Mouse (Mus musculus) midbrain, postnatal 0 days (tissue): ENCODE data around the gene Theg. TPM values are rescaled to one million over a fixed set of nuclear protein-coding genes. Genes with fewer than 3 reads are reported as not detected.
A peak's percentile ranks its signal among the peaks of the same experiment; 100 is the strongest.

Experiments
- ATAC-seq: fragments of 200-750 bp; cut with Nextera tagmentation; 2 replicates; pipeline ENCODE4 v1.8.0; 2017; ENCODE audit warnings: moderate number of reproducible peaks, mild to moderate bottlenecking, moderate TSS enrichment, moderate library complexity; ENCODE audit not compliant: low FRiP score
- DNase-seq: peaks from one replicate; pipeline ENCODE4 v3.0.0-alpha.2; 2015; ENCODE audit warnings: low spot score
- H3K27ac ChIP-seq: fragments of 300-500 bp; sonication (generic); 2 replicates; pipeline ENCODE4 v1.5.1; 2014; ENCODE audit warnings: low read depth, mild to moderate bottlenecking, low read length, mixed read lengths
- H3K27me3 ChIP-seq: fragments of 300-500 bp; sonication (generic); 2 replicates; pipeline ENCODE4 v1.6.1; 2014; ENCODE audit warnings: low read length, control low read depth, mixed read lengths; ENCODE audit not compliant: insufficient read depth
- H3K36me3 ChIP-seq: fragments of 300-500 bp; sonication (generic); 2 replicates; pipeline ENCODE4 v1.6.1; 2014; ENCODE audit warnings: low read length, control low read depth, mixed read lengths; ENCODE audit not compliant: insufficient read depth
- H3K4me1 ChIP-seq: fragments of 300-500 bp; sonication (generic); 2 replicates; pipeline ENCODE4 v1.6.1; 2014; ENCODE audit warnings: mild to moderate bottlenecking, control low read depth, antibody characterized with exemption, low read length, mixed read lengths; ENCODE audit not compliant: insufficient read depth
- H3K4me2 ChIP-seq: fragments of 300-500 bp; sonication (generic); 2 replicates; pipeline ENCODE4 v1.6.1; 2014; ENCODE audit warnings: low read depth, mild to moderate bottlenecking, low read length, mixed read lengths; ENCODE audit not compliant: poor library complexity, severe bottlenecking
- H3K4me3 ChIP-seq: fragments of 300-500 bp; sonication (generic); 2 replicates; pipeline ENCODE4 v1.5.1; 2014; ENCODE audit warnings: low read depth, mild to moderate bottlenecking, low read length, moderate library complexity
- H3K9ac ChIP-seq: fragments of 300-500 bp; sonication (generic); replicated peaks from 2 replicates; pipeline ENCODE4 v1.6.1; 2014; ENCODE audit warnings: mild to moderate bottlenecking, low read length, moderate library complexity, mixed read lengths; ENCODE audit not compliant: poor library complexity, severe bottlenecking
- H3K9me3 ChIP-seq: fragments of 300-500 bp; sonication (generic); 2 replicates; pipeline ENCODE4 v1.6.1; 2016; ENCODE audit warnings: low read length, control low read depth
- CTCF ChIP-seq: IDR thresholded peaks from 2 replicates; pipeline ENCODE4 v1.5.1; 2016; ENCODE audit warnings: antibody characterized with exemption, mild to moderate bottlenecking
- WGBS: fragments of 180-500 bp; shearing (Covaris S2); extraction: QIAGEN DNeasy Blood & Tissue Kit; methylation state at CpG from one replicate; pipeline ENCODE4 v1.1.7; 2014; 5-methylcytosine and 5-hydroxymethylcytosine counted together
- polyA plus RNA-seq: library from polyadenylated mRNA; unstranded; fragments of >200 nt; fragmentation: Nextera tagmentation; extraction: Ambion mirVana; gene quantifications from 2 replicates; pipeline ENCODE4 v1.2.1, GENCODE M21; 2015
- total RNA-seq: library from RNA; depleted of rRNA; stranded (reverse); fragments of >200 nt; gene quantifications from 2 replicates; pipeline ENCODE4 v1.2.3, GENCODE M21; 2014

The Theg gene
- total and polyA plus RNA-seq, 2 experiments from 2014 or later: not detected

DNA sequence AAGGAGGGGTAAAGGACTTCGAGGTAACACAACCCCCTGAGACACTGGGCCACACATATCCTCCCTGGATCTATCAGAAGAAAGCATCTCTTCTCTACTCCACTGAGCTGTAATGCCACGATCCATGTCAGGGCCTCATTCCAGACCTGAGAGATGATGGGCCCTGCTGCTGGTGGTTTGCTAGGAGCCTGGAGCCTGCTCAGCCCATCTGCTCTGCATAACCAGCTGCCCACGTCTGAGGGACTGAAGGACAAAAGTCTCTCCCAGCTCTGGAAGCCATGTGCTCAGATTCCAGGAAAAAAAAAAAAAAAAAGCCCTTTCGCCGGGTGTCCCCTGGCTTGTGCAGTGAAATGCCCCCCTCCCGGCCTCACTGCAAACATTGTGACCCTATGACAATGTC, 11.4 kb downstream of the Theg start:
- Histone ChIP-seq H3K4me1 (no peaks in the 10 kb centered on the region), H3K4me2 (no peak overlapping the region), H3K9me3 (no peaks in the 10 kb centered on the region), H3K27ac (no peak overlapping the region), H3K27me3 (no peaks in the 10 kb centered on the region), H3K4me3 (no peak overlapping the region), H3K9ac (no peak overlapping the region), H3K36me3 (no peaks in the 10 kb centered on the region)
- no peak for TF ChIP-seq CTCF
- ATAC-seq (no peak), DNase-seq (peak; percentile 5)
- 72% methylated on average over 6 of the region's 6 CpGs for WGBS

GRCm38 (mm10) chr10:79574796-79575195, 12.3 kb downstream of the Theg start:
- Histone ChIP-seq H3K36me3 (no peaks in the 10 kb centered on the region), H3K27me3 (no peaks in the 10 kb centered on the region), H3K4me3 (no peak overlapping the region), H3K4me1 (no peaks in the 10 kb centered on the region), H3K27ac (no peak overlapping the region), H3K9me3 (no peaks in the 10 kb centered on the region), H3K4me2 (no peak overlapping the region), H3K9ac (no peak overlapping the region)
- whole genome bisulfite sequencing: 91% methylated on average over 6 of the region's 6 CpGs
- no peak for TF ChIP-seq CTCF
- no peak for DNase-seq
- ATAC-seq: no peak

DNA sequence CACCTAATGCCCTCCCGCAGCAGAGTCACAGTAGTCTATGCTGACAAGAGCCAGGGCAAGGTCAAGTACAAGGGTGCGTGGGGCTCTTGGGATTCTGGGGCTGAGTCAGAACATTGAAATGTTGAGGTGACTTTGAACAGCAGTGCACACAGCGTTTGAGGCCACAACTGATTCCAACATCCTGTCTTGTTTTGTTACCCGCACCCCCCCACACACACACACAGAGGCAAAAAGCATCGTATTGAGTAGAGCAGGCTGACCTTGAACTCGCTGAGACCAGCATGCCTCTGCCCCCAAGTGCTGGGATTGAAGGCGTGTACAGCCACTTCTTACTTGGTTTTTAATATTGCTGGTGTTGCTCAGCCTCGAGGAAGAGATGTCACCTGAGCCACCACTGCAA, 12.8 kb downstream of the Theg start:
- no peak overlapping the region for H3K9ac ChIP-seq
- DNase-seq (no peak), ATAC-seq (no peak)
- no peaks in the 10 kb centered on the region for H3K9me3 ChIP-seq
- H3K36me3 ChIP-seq: no peaks in the 10 kb centered on the region
- H3K27me3 ChIP-seq: no peaks in the 10 kb centered on the region
- TF ChIP-seq CTCF: no peak
- no peak overlapping the region for H3K27ac ChIP-seq
- WGBS: 85% methylated on average over 8 of the region's 8 CpGs
- H3K4me3 ChIP-seq: no peak overlapping the region
- no peaks in the 10 kb centered on the region for H3K4me1 ChIP-seq
- no peak overlapping the region for H3K4me2 ChIP-seq

GRCm38 (mm10) chr10:79573611-79574010, 13.5 kb downstream of the Theg start:
- Histone ChIP-seq H3K9ac (no peak overlapping the region), H3K4me1 (no peaks in the 10 kb centered on the region), H3K9me3 (no peaks in the 10 kb centered on the region), H3K27me3 (no peaks in the 10 kb centered on the region), H3K4me2 (no peak overlapping the region), H3K27ac (no peak overlapping the region), H3K36me3 (no peaks in the 10 kb centered on the region), H3K4me3 (no peak overlapping the region)
- no peak for TF ChIP-seq CTCF
- 84% methylated on average over 6 of the region's 6 CpGs for WGBS
- ATAC-seq (no peak), DNase-seq (no peak)

DNA sequence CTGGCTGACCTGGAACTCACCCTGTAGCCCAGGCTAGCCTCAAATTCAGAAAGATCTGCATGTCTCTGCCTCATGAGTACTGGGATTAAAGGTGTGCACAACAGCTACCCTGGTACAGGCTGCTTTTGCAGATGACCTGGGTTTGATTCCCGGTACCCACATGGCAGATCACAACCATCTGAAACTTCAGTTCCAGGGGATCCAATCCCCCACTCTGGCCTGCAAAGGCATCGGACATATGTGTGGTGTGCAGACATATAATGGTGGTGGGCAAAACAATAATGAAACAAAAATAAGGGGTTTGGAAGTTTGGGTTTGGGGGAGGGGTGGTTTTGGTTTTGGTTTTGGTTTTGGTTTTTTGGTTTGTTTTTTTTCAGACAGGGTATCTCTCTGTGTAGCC, 15.8 kb downstream of the Theg start:
- H3K9me3 ChIP-seq: peaks cover 3% of the 10 kb centered on the region; the same call in 1 of the 2 replicates
- ATAC-seq: no peak
- H3K4me1 ChIP-seq: no peaks in the 10 kb centered on the region
- no peak for DNase-seq
- no peak for TF ChIP-seq CTCF
- H3K36me3 ChIP-seq: no peaks in the 10 kb centered on the region
- no peak overlapping the region for H3K4me3 ChIP-seq
- no peak overlapping the region for H3K27ac ChIP-seq
- H3K27me3 ChIP-seq: no peaks in the 10 kb centered on the region
- H3K4me2 ChIP-seq: no peak overlapping the region
- H3K9ac ChIP-seq: no peak overlapping the region
- 90% methylated on average over 2 of the region's 2 CpGs for WGBS

DNA sequence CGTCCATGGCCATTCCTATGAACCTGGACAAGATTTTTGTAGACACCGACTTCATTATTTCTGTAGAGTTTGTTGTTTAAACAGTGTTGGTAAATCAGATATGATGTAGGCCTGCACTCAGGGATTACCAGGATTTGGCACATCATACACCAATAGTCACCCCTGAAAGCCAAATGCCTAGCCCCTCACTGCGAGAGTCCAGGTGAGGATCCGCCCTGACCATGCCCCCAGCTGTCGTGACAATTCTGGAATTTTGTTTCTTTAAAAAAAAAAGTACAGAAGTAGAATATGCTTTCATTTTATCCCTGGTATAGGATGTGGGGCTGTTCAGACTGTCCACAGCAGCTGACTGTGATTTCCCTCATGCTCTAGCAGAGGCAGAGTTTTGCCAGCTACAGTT, 17.2 kb downstream of the Theg start:
- TF ChIP-seq CTCF: no peak
- H3K27me3 ChIP-seq: no peaks in the 10 kb centered on the region
- H3K9ac ChIP-seq: no peak overlapping the region
- DNase-seq: no peak
- no peak for ATAC-seq
- 92% methylated on average over 5 of the region's 5 CpGs for WGBS
- H3K4me3 ChIP-seq: no peak overlapping the region
- H3K36me3 ChIP-seq: no peaks in the 10 kb centered on the region
- no peak overlapping the region for H3K4me2 ChIP-seq
- H3K9me3 ChIP-seq: peaks cover 6% of the 10 kb centered on the region; the same call in 1 of the 2 replicates
- H3K27ac ChIP-seq: no peak overlapping the region
- H3K4me1 ChIP-seq: no peaks in the 10 kb centered on the region
